Mouse (Mus musculus) G1E (cell line): Measurements from ENCODE around the gene Sgpl1.

Experiments
- CTCF ChIP-seq: IDR thresholded peaks from 2 replicates; pipeline ENCODE4 v1.5.1; 2012; ENCODE audit warnings: low read depth, low read length, inconsistent platforms, mixed read lengths
- GATA1 ChIP-seq: IDR thresholded peaks from 2 replicates; pipeline ENCODE4 v1.6.1; 2012; ENCODE audit warnings: borderline replicate concordance, low read length, inconsistent platforms, mixed read lengths

GRCm38 (mm10) chr10:61056661-61057060, 90.8 kb downstream of the Sgpl1 start:
- no peak for TF ChIP-seq CTCF
- TF ChIP-seq GATA1, result no peak
